Mouse (Mus musculus) stomach, embryonic 14.5 days (tissue): ENCODE measurements around the gene Pxn. TPM values are rescaled to one million over a fixed set of nuclear protein-coding genes. Genes with fewer than 3 reads are reported as not detected.
A peak's percentile ranks its signal among the peaks of the same experiment; 100 is the strongest.

Experiments
- ATAC-seq: fragments of 200-750 bp; cut with Nextera tagmentation; 2 replicates; pipeline ENCODE4 v1.8.0; 2017; ENCODE audit warnings: low read depth, moderate TSS enrichment; ENCODE audit not compliant: insufficient number of reproducible peaks, insufficient read depth, low FRiP score
- H3K27ac ChIP-seq: fragments of 300-500 bp; sonication (generic); 2 replicates; pipeline ENCODE4 v1.5.1; 2014; ENCODE audit warnings: mild to moderate bottlenecking, low read length, moderate library complexity, mixed read lengths
- H3K27me3 ChIP-seq: fragments of 300-500 bp; sonication (generic); 2 replicates; pipeline ENCODE4 v1.6.1; 2014; ENCODE audit warnings: low read length, control low read depth, mixed read lengths; ENCODE audit not compliant: control insufficient read depth, insufficient read depth
- H3K36me3 ChIP-seq: fragments of 300-500 bp; sonication (generic); 2 replicates; pipeline ENCODE4 v1.6.1; 2014; ENCODE audit warnings: mild to moderate bottlenecking, control low read depth, low read length, moderate library complexity, mixed read lengths; ENCODE audit not compliant: control insufficient read depth, insufficient read depth
- H3K4me1 ChIP-seq: fragments of 300-500 bp; sonication (generic); 2 replicates; pipeline ENCODE4 v1.6.1; 2014; ENCODE audit warnings: low read length, control low read depth, mixed read lengths; ENCODE audit not compliant: control insufficient read depth, insufficient read depth
- H3K4me2 ChIP-seq: fragments of 300-500 bp; sonication (generic); replicated peaks from 2 replicates; pipeline ENCODE4 v1.6.1; 2014; ENCODE audit warnings: low read depth, low read length, control low read depth
- H3K4me3 ChIP-seq: fragments of 300-500 bp; sonication (generic); 2 replicates; pipeline ENCODE4 v1.5.1; 2014; ENCODE audit warnings: low read depth, low read length, control low read depth
- H3K9ac ChIP-seq: fragments of 300-500 bp; sonication (generic); replicated peaks from 2 replicates; pipeline ENCODE4 v1.6.1; 2014; ENCODE audit warnings: low read depth, mild to moderate bottlenecking, control low read depth, low read length, moderate library complexity, mixed read lengths
- H3K9me3 ChIP-seq: fragments of 300-500 bp; sonication (generic); 2 replicates; pipeline ENCODE4 v1.6.1; 2016; ENCODE audit warnings: low read depth, low read length, control low read depth; ENCODE audit not compliant: control insufficient read depth
- WGBS: fragments of 180-500 bp; shearing (Covaris S2); extraction: QIAGEN DNeasy Blood & Tissue Kit; methylation state at CpG from one replicate; pipeline ENCODE4 v1.1.7; 2014; 5-methylcytosine and 5-hydroxymethylcytosine counted together
- polyA plus RNA-seq: library from polyadenylated mRNA; unstranded; fragments of >200 nt; fragmentation: Nextera tagmentation; extraction: Ambion mirVana; gene quantifications from 2 replicates; pipeline ENCODE4 v1.2.1, GENCODE M21; 2014

Pxn gene
- polyA plus RNA-seq, 1 experiment from 2014 or later = 15.9 TPM

GRCm38 (mm10) chr5:115524471-115524870 is 18.0 kb downstream of the Pxn start:
- no peaks in the 10 kb centered on the region for H3K9me3 ChIP-seq
- no peak for ATAC-seq
- peaks cover 47% of the 10 kb centered on the region for H3K4me1 ChIP-seq
- no peak overlapping the region for H3K9ac ChIP-seq
- H3K4me3 ChIP-seq = no peak overlapping the region
- no peaks in the 10 kb centered on the region for H3K36me3 ChIP-seq
- H3K27ac ChIP-seq = 0 out of 2 replicates have a peak overlapping the region, but pooled peaks have one; percentile 28
- peak overlapping the region; percentile 36; the same call in 1 of the 2 replicates for H3K4me2 ChIP-seq
- H3K27me3 ChIP-seq = no peaks in the 10 kb centered on the region
- 39% methylated on average over 12 of the region's 12 CpGs for WGBS

DNA sequence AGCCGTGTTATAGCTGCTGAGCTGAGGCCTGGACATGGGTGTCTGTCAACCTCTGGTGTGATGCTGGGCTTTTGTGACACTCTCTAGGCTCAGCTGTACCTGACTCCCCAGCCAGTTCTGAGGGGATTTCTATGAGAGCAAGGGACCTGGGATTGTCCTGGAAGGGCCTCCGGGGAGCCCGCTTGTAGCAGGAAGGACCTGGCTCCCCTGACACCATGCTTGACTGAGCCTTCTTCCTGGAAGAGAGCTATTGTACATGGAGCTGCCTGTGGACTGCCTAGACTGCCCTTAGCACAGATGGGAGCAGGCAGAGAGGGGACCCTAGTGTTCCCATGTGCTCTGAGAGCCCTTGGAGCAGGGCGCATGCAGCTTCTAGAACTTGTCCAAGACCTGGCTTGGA is 18.9 kb downstream of the Pxn start:
- peaks cover 54% of the 10 kb centered on the region for H3K4me1 ChIP-seq
- no peak for ATAC-seq
- H3K9me3 ChIP-seq = no peaks in the 10 kb centered on the region
- peak overlapping the region; percentile 28; the same call in 1 of the 2 replicates for H3K27ac ChIP-seq
- 92% methylated on average over 4 of the region's 4 CpGs for WGBS
- H3K4me3 ChIP-seq = no peak overlapping the region
- H3K9ac ChIP-seq = no peak overlapping the region
- H3K36me3 ChIP-seq = no peaks in the 10 kb centered on the region
- H3K4me2 ChIP-seq = no peak overlapping the region
- H3K27me3 ChIP-seq = no peaks in the 10 kb centered on the region

DNA sequence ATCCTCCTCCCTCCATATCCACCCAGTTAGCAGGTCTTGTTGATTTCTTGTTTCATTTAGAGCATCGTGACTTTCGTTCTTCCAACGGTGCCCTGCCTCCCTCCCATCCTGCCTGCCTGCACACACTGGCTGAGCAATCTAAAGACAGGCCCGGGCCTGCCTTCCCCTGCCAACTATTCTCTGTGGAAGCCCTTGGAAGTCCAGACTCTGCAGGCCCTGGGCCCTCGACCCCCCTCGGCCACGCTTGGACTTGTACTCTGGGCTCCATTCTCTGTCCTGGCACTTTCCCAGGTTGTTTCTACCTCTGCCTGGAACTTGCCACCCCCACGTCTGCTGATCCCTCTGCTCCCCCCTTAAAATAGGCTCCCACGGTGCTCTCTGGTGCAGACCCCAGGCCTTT is 19.5 kb downstream of the Pxn start:
- no peak for ATAC-seq
- Histone ChIP-seq H3K36me3 (no peaks in the 10 kb centered on the region), H3K27ac (peak overlapping the region; percentile 30; the same call in 1 of the 2 replicates), H3K4me3 (no peak overlapping the region), H3K4me1 (peaks cover 59% of the 10 kb centered on the region), H3K9ac (no peak overlapping the region), H3K4me2 (no peak overlapping the region), H3K27me3 (no peaks in the 10 kb centered on the region), H3K9me3 (no peaks in the 10 kb centered on the region)
- 75% methylated on average over 9 of the region's 9 CpGs for WGBS

GRCm38 (mm10) chr5:115526456-115527202 is 20.2 kb downstream of the Pxn start:
- Histone ChIP-seq H3K27ac (peak overlapping the region; percentile 30; the same call in 1 of the 2 replicates), H3K4me1 (peaks cover 66% of the 10 kb centered on the region), H3K27me3 (no peaks in the 10 kb centered on the region), H3K9me3 (no peaks in the 10 kb centered on the region), H3K4me2 (no peak overlapping the region), H3K36me3 (no peaks in the 10 kb centered on the region), H3K4me3 (no peak overlapping the region), H3K9ac (no peak overlapping the region)
- WGBS = 88% methylated on average over 17 of the region's 17 CpGs
- no peak for ATAC-seq

GRCm38 (mm10) chr5:115528128-115528527 is 21.7 kb downstream of the Pxn start:
- 83% methylated on average over 5 of the region's 5 CpGs for WGBS
- Histone ChIP-seq H3K9me3 (no peaks in the 10 kb centered on the region), H3K9ac (no peak overlapping the region), H3K27me3 (no peaks in the 10 kb centered on the region), H3K4me1 (peaks cover 62% of the 10 kb centered on the region), H3K4me3 (no peak overlapping the region), H3K27ac (no peak overlapping the region), H3K36me3 (no peaks in the 10 kb centered on the region), H3K4me2 (no peak overlapping the region)
- no peak for ATAC-seq

GRCm38 (mm10) chr5:115529364-115529741 is 22.9 kb downstream of the Pxn start:
- Histone ChIP-seq H3K9me3 (no peaks in the 10 kb centered on the region), H3K4me3 (no peak overlapping the region), H3K27me3 (no peaks in the 10 kb centered on the region), H3K4me2 (no peak overlapping the region), H3K27ac (peak overlapping the region; percentile 74; the same call in 1 of the 2 replicates), H3K9ac (no peak overlapping the region), H3K36me3 (no peaks in the 10 kb centered on the region), H3K4me1 (peaks cover 65% of the 10 kb centered on the region)
- WGBS = 33% methylated on average over 8 of the region's 8 CpGs
- ATAC-seq = no peak

- Histone ChIP-seq H3K36me3 (no peaks in the 10 kb centered on the region), H3K9ac (no peak overlapping the region), H3K4me1 (peaks cover 65% of the 10 kb centered on the region), H3K4me2 (no peak overlapping the region), H3K4me3 (no peak overlapping the region), H3K27ac (peak overlapping the region; percentile 74), H3K27me3 (no peaks in the 10 kb centered on the region), H3K9me3 (no peaks in the 10 kb centered on the region)
- ATAC-seq = no peak
- 49% methylated on average over 7 of the region's 7 CpGs for WGBS
Observed at GRCm38 (mm10) chr5:115529742-115530446, 23.4 kb downstream of the Pxn start.

DNA sequence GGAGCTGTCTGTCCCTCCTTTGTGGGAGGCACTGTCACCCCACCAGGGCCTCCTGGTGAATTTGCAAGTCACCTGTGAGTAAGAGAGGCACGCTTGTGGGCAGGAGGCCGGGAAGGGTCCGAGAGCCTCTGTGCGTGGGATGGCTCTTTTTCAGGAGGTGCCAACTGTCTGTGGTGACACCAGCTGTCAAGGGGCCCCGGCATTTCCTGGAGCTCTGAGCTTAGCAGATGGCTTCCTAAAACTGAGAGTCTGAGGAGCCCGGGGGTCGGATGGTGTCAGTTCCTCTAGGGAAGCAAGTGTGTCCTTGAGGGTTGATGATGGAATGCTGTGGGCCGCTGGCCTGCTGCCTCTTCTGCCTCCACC is 24.0 kb downstream of the Pxn start:
- H3K27me3 ChIP-seq = no peaks in the 10 kb centered on the region
- no peaks in the 10 kb centered on the region for H3K9me3 ChIP-seq
- 44% methylated on average over 8 of the region's 8 CpGs for WGBS
- H3K4me3 ChIP-seq = no peak overlapping the region
- no peaks in the 10 kb centered on the region for H3K36me3 ChIP-seq
- peaks cover 68% of the 10 kb centered on the region for H3K4me1 ChIP-seq
- H3K27ac ChIP-seq = peak overlapping the region; percentile 74
- ATAC-seq = no peak
- H3K4me2 ChIP-seq = no peak overlapping the region
- no peak overlapping the region for H3K9ac ChIP-seq
